Mouse (Mus musculus): ENCODE results near the gene Ssh2. TPM values are rescaled to one million over a fixed set of nuclear protein-coding genes. Genes with fewer than 3 reads are reported as not detected.

The Ssh2 gene
- 16.0 and 17.6 TPM in 2 replicates for polyA plus RNA-seq (2014; fragmentation: Nextera tagmentation; extraction: Ambion mirVana)

- under 1% methylated on average over 55 of the region's 82 CpGs for WGBS
- Histone ChIP-seq H3K27ac (ENCODE audit: low read depth, low read length) (peak within 1 kb of the TSS; percentile 98), H3K27me3 (ENCODE audit: control insufficient read depth, insufficient read depth, low read length) (no peaks in the 10 kb centered on the region), H3K9me3 (ENCODE audit: control insufficient read depth, low read length) (no peaks in the 10 kb centered on the region), H3K9ac (ENCODE audit: low read length) (peak within 1 kb of the TSS; percentile 92), H3K36me3 (ENCODE audit: control insufficient read depth, insufficient read depth, low read length) (no peaks in the 10 kb centered on the region), H3K4me2 (ENCODE audit: low read depth, low read length, severe bottlenecking) (peak within 1 kb of the TSS; percentile 85), H3K4me1 (replicated peaks; ENCODE audit: control insufficient read depth, insufficient read depth, low read length) (peaks cover 2% of the 10 kb centered on the region; the same call in 1 of the 2 replicates), H3K4me3 (ENCODE audit: low read depth, low read length) (peak within 1 kb of the TSS; percentile 93)
- peak; percentile 89 for ATAC-seq (replicated peaks; ENCODE audit: low FRiP score)
- DNase-seq (ENCODE audit: low spot score) = peak; percentile 94
Observed at GRCm38 (mm10) chr11:77215951-77216760, at the start of gene Ssh2. Gene Ssh2 (plus strand): TSS chr11:77216287.

GRCm38 (mm10) chr11:77173731-77174130 lies 42.4 kb upstream of the Ssh2 start:
- Histone ChIP-seq H3K27ac (ENCODE audit: low read depth, low read length) (no peak overlapping the region), H3K9me3 (ENCODE audit: control insufficient read depth, low read length) (no peaks in the 10 kb centered on the region), H3K36me3 (ENCODE audit: control insufficient read depth, insufficient read depth, low read length) (no peaks in the 10 kb centered on the region), H3K9ac (ENCODE audit: low read length) (no peak overlapping the region), H3K4me1 (replicated peaks; ENCODE audit: control insufficient read depth, insufficient read depth, low read length) (no peaks in the 10 kb centered on the region), H3K27me3 (ENCODE audit: control insufficient read depth, insufficient read depth, low read length) (no peaks in the 10 kb centered on the region), H3K4me2 (ENCODE audit: low read depth, low read length, severe bottlenecking) (no peak overlapping the region), H3K4me3 (ENCODE audit: low read depth, low read length) (no peak overlapping the region)
- ATAC-seq (replicated peaks; ENCODE audit: low FRiP score) (no peak), DNase-seq (ENCODE audit: low spot score) (no peak)
- 64% methylated on average over 4 of the region's 4 CpGs for WGBS

GRCm38 (mm10) chr11:77174531-77174930 lies 41.6 kb upstream of the Ssh2 start:
- H3K4me1 ChIP-seq (replicated peaks; ENCODE audit: control insufficient read depth, insufficient read depth, low read length) = no peaks in the 10 kb centered on the region
- H3K36me3 ChIP-seq (ENCODE audit: control insufficient read depth, insufficient read depth, low read length) = no peaks in the 10 kb centered on the region
- no peak for DNase-seq (ENCODE audit: low spot score)
- no peak overlapping the region for H3K27ac ChIP-seq (ENCODE audit: low read depth, low read length)
- WGBS = 75% methylated on average over 7 of the region's 7 CpGs
- H3K4me2 ChIP-seq (ENCODE audit: low read depth, low read length, severe bottlenecking) = no peak overlapping the region
- H3K9ac ChIP-seq (ENCODE audit: low read length) = no peak overlapping the region
- no peak for ATAC-seq (replicated peaks; ENCODE audit: low FRiP score)
- no peaks in the 10 kb centered on the region for H3K27me3 ChIP-seq (ENCODE audit: control insufficient read depth, insufficient read depth, low read length)
- no peaks in the 10 kb centered on the region for H3K9me3 ChIP-seq (ENCODE audit: control insufficient read depth, low read length)
- no peak overlapping the region for H3K4me3 ChIP-seq (ENCODE audit: low read depth, low read length)

- H3K9me3 ChIP-seq (ENCODE audit: control insufficient read depth, low read length) = no peaks in the 10 kb centered on the region
- no peaks in the 10 kb centered on the region for H3K4me1 ChIP-seq (replicated peaks; ENCODE audit: control insufficient read depth, insufficient read depth, low read length)
- ATAC-seq (replicated peaks; ENCODE audit: low FRiP score) = no peak
- H3K36me3 ChIP-seq (ENCODE audit: control insufficient read depth, insufficient read depth, low read length) = no peaks in the 10 kb centered on the region
- H3K27ac ChIP-seq (ENCODE audit: low read depth, low read length) = no peak overlapping the region
- H3K9ac ChIP-seq (ENCODE audit: low read length) = no peak overlapping the region
- 89% methylated on average over 3 of the region's 3 CpGs for WGBS
- no peak overlapping the region for H3K4me3 ChIP-seq (ENCODE audit: low read depth, low read length)
- no peak for DNase-seq (ENCODE audit: low spot score)
- no peak overlapping the region for H3K4me2 ChIP-seq (ENCODE audit: low read depth, low read length, severe bottlenecking)
- H3K27me3 ChIP-seq (ENCODE audit: control insufficient read depth, insufficient read depth, low read length) = no peaks in the 10 kb centered on the region
Observed at GRCm38 (mm10) chr11:77179771-77180170, 36.3 kb upstream of the Ssh2 start.

GRCm38 (mm10) chr11:77180886-77181285 lies 35.2 kb upstream of the Ssh2 start:
- Histone ChIP-seq H3K9me3 (ENCODE audit: control insufficient read depth, low read length) (no peaks in the 10 kb centered on the region), H3K4me2 (ENCODE audit: low read depth, low read length, severe bottlenecking) (no peak overlapping the region), H3K36me3 (ENCODE audit: control insufficient read depth, insufficient read depth, low read length) (no peaks in the 10 kb centered on the region), H3K4me1 (replicated peaks; ENCODE audit: control insufficient read depth, insufficient read depth, low read length) (no peaks in the 10 kb centered on the region), H3K9ac (ENCODE audit: low read length) (no peak overlapping the region), H3K4me3 (ENCODE audit: low read depth, low read length) (no peak overlapping the region), H3K27ac (ENCODE audit: low read depth, low read length) (no peak overlapping the region), H3K27me3 (ENCODE audit: control insufficient read depth, insufficient read depth, low read length) (no peaks in the 10 kb centered on the region)
- 72% methylated on average over 4 of the region's 4 CpGs for WGBS
- DNase-seq (ENCODE audit: low spot score) (no peak), ATAC-seq (replicated peaks; ENCODE audit: low FRiP score) (no peak)

GRCm38 (mm10) chr11:77181528-77181927 lies 34.6 kb upstream of the Ssh2 start:
- no peak for ATAC-seq (replicated peaks; ENCODE audit: low FRiP score)
- H3K9ac ChIP-seq (ENCODE audit: low read length) = no peak overlapping the region
- no peaks in the 10 kb centered on the region for H3K36me3 ChIP-seq (ENCODE audit: control insufficient read depth, insufficient read depth, low read length)
- H3K4me3 ChIP-seq (ENCODE audit: low read depth, low read length) = no peak overlapping the region
- H3K27ac ChIP-seq (ENCODE audit: low read depth, low read length) = no peak overlapping the region
- no peak overlapping the region for H3K4me2 ChIP-seq (ENCODE audit: low read depth, low read length, severe bottlenecking)
- H3K9me3 ChIP-seq (ENCODE audit: control insufficient read depth, low read length) = no peaks in the 10 kb centered on the region
- 85% methylated on average over 5 of the region's 5 CpGs for WGBS
- no peaks in the 10 kb centered on the region for H3K27me3 ChIP-seq (ENCODE audit: control insufficient read depth, insufficient read depth, low read length)
- no peaks in the 10 kb centered on the region for H3K4me1 ChIP-seq (replicated peaks; ENCODE audit: control insufficient read depth, insufficient read depth, low read length)
- no peak for DNase-seq (ENCODE audit: low spot score)

GRCm38 (mm10) chr11:77182041-77182440 lies 34.0 kb upstream of the Ssh2 start:
- H3K27ac ChIP-seq (ENCODE audit: low read depth, low read length) = no peak overlapping the region
- no peak overlapping the region for H3K4me2 ChIP-seq (ENCODE audit: low read depth, low read length, severe bottlenecking)
- no peaks in the 10 kb centered on the region for H3K36me3 ChIP-seq (ENCODE audit: control insufficient read depth, insufficient read depth, low read length)
- DNase-seq (ENCODE audit: low spot score) (no peak), ATAC-seq (replicated peaks; ENCODE audit: low FRiP score) (no peak)
- H3K27me3 ChIP-seq (ENCODE audit: control insufficient read depth, insufficient read depth, low read length) = no peaks in the 10 kb centered on the region
- no peak overlapping the region for H3K9ac ChIP-seq (ENCODE audit: low read length)
- no peaks in the 10 kb centered on the region for H3K9me3 ChIP-seq (ENCODE audit: control insufficient read depth, low read length)
- WGBS = 87% methylated on average over 2 of the region's 2 CpGs
- no peak overlapping the region for H3K4me3 ChIP-seq (ENCODE audit: low read depth, low read length)
- no peaks in the 10 kb centered on the region for H3K4me1 ChIP-seq (replicated peaks; ENCODE audit: control insufficient read depth, insufficient read depth, low read length)

- Histone ChIP-seq H3K27me3 (ENCODE audit: control insufficient read depth, insufficient read depth, low read length) (no peaks in the 10 kb centered on the region), H3K9me3 (ENCODE audit: control insufficient read depth, low read length) (no peaks in the 10 kb centered on the region), H3K36me3 (ENCODE audit: control insufficient read depth, insufficient read depth, low read length) (no peaks in the 10 kb centered on the region), H3K9ac (ENCODE audit: low read length) (no peak overlapping the region), H3K4me3 (ENCODE audit: low read depth, low read length) (no peak overlapping the region), H3K27ac (ENCODE audit: low read depth, low read length) (no peak overlapping the region), H3K4me2 (ENCODE audit: low read depth, low read length, severe bottlenecking) (no peak overlapping the region), H3K4me1 (replicated peaks; ENCODE audit: control insufficient read depth, insufficient read depth, low read length) (no peaks in the 10 kb centered on the region)
- no peak for DNase-seq (ENCODE audit: low spot score)
- 38% methylated on average over 2 of the region's 2 CpGs for WGBS
- ATAC-seq (replicated peaks; ENCODE audit: low FRiP score) = no peak
Observed at GRCm38 (mm10) chr11:77182616-77183015, 33.5 kb upstream of the Ssh2 start.

GRCm38 (mm10) chr11:77184926-77185325 lies 31.2 kb upstream of the Ssh2 start:
- no peak for ATAC-seq (replicated peaks; ENCODE audit: low FRiP score)
- Histone ChIP-seq H3K9ac (ENCODE audit: low read length) (no peak overlapping the region), H3K27me3 (ENCODE audit: control insufficient read depth, insufficient read depth, low read length) (no peaks in the 10 kb centered on the region), H3K27ac (ENCODE audit: low read depth, low read length) (no peak overlapping the region), H3K4me1 (replicated peaks; ENCODE audit: control insufficient read depth, insufficient read depth, low read length) (no peaks in the 10 kb centered on the region), H3K36me3 (ENCODE audit: control insufficient read depth, insufficient read depth, low read length) (no peaks in the 10 kb centered on the region), H3K4me2 (ENCODE audit: low read depth, low read length, severe bottlenecking) (no peak overlapping the region), H3K4me3 (ENCODE audit: low read depth, low read length) (no peak overlapping the region), H3K9me3 (ENCODE audit: control insufficient read depth, low read length) (no peaks in the 10 kb centered on the region)
- 84% methylated on average over 2 of the region's 2 CpGs for WGBS
- no peak for DNase-seq (ENCODE audit: low spot score)

Data from forebrain, embryonic 11.5 days (tissue).